Mouse (Mus musculus) embryonic facial prominence, embryonic 15.5 days (tissue): Measurements from ENCODE around the gene Plxna4. TPM values are rescaled to one million over a fixed set of nuclear protein-coding genes. Genes with fewer than 3 reads are reported as not detected.

Source experiments
- ATAC-seq: fragments of 200-750 bp; cut with Nextera tagmentation; 2 replicates; pipeline ENCODE4 v1.8.0; 2017; ENCODE audit warnings: low read depth, moderate TSS enrichment; ENCODE audit not compliant: insufficient number of reproducible peaks, low FRiP score, low TSS enrichment
- H3K27ac ChIP-seq: fragments of 300-500 bp; sonication (generic); replicated peaks from 2 replicates; pipeline ENCODE4 v1.5.1; 2015; ENCODE audit warnings: mild to moderate bottlenecking, inconsistent platforms
- H3K27me3 ChIP-seq: fragments of 300-500 bp; sonication (generic); 2 replicates; pipeline ENCODE4 v1.6.1; 2015; ENCODE audit warnings: inconsistent platforms
- H3K36me3 ChIP-seq: fragments of 300-500 bp; sonication (generic); 2 replicates; pipeline ENCODE4 v1.6.1; 2015; ENCODE audit warnings: mild to moderate bottlenecking, inconsistent platforms
- H3K4me1 ChIP-seq: fragments of 300-500 bp; sonication (generic); 2 replicates; pipeline ENCODE4 v1.6.1; 2015; ENCODE audit warnings: inconsistent platforms
- H3K4me2 ChIP-seq: fragments of 300-500 bp; sonication (generic); replicated peaks from 2 replicates; pipeline ENCODE4 v1.6.1; 2015; ENCODE audit warnings: mild to moderate bottlenecking, inconsistent platforms
- H3K4me3 ChIP-seq: fragments of 300-500 bp; sonication (generic); replicated peaks from 2 replicates; pipeline ENCODE4 v1.5.1; 2015; ENCODE audit warnings: mild to moderate bottlenecking, inconsistent platforms
- H3K9ac ChIP-seq: fragments of 300-500 bp; sonication (generic); 2 replicates; pipeline ENCODE4 v1.6.1; 2015; ENCODE audit warnings: inconsistent platforms
- H3K9me3 ChIP-seq: fragments of 300-500 bp; sonication (generic); replicated peaks from 2 replicates; pipeline ENCODE4 v1.6.1; 2016; ENCODE audit warnings: inconsistent platforms
- WGBS: fragments of 180-500 bp; shearing (Covaris S2); methylation state at CpG from one replicate; pipeline ENCODE4 v1.1.7; 2015; 5-methylcytosine and 5-hydroxymethylcytosine counted together
- polyA plus RNA-seq: library from polyadenylated mRNA; unstranded; fragments of >200 nt; fragmentation: Nextera tagmentation; extraction: Ambion mirVana; gene quantifications from 2 replicates; pipeline ENCODE4 v1.2.1, GENCODE M21; 2015

Gene Plxna4
- polyA plus RNA-seq, 1 experiment from 2014 or later: 2.6 TPM

GRCm38 (mm10) chr6:32346015-32346414 lies 242.0 kb downstream of the Plxna4 start:
- Histone ChIP-seq H3K4me1 (no peaks in the 10 kb centered on the region), H3K27ac (no peak overlapping the region), H3K9ac (no peak overlapping the region), H3K27me3 (no peaks in the 10 kb centered on the region), H3K36me3 (no peaks in the 10 kb centered on the region), H3K4me3 (no peak overlapping the region), H3K4me2 (no peak overlapping the region), H3K9me3 (no peaks in the 10 kb centered on the region)
- WGBS: 69% methylated on average over 2 of the region's 2 CpGs
- ATAC-seq: no peak

- no peaks in the 10 kb centered on the region for H3K27me3 ChIP-seq
- no peaks in the 10 kb centered on the region for H3K36me3 ChIP-seq
- 0 out of 2 replicates have a peak, but pooled peaks cover 10% of the 10 kb centered on the region for H3K4me1 ChIP-seq
- WGBS: 81% methylated on average over 8 of the region's 8 CpGs
- H3K4me2 ChIP-seq: no peak overlapping the region
- H3K9me3 ChIP-seq: no peaks in the 10 kb centered on the region
- no peak overlapping the region for H3K4me3 ChIP-seq
- H3K27ac ChIP-seq: no peak overlapping the region
- no peak overlapping the region for H3K9ac ChIP-seq
- ATAC-seq: no peak
These were observed 245.3 kb downstream of the Plxna4 start for GRCm38 (mm10) chr6:32342727-32343126.

GRCm38 (mm10) chr6:32342272-32342671 lies 245.7 kb downstream of the Plxna4 start:
- H3K27me3 ChIP-seq: no peaks in the 10 kb centered on the region
- 78% methylated on average over 6 of the region's 6 CpGs for WGBS
- 0 out of 2 replicates have a peak, but pooled peaks cover 10% of the 10 kb centered on the region for H3K4me1 ChIP-seq
- no peak overlapping the region for H3K27ac ChIP-seq
- no peak overlapping the region for H3K4me2 ChIP-seq
- ATAC-seq: no peak
- no peaks in the 10 kb centered on the region for H3K36me3 ChIP-seq
- no peaks in the 10 kb centered on the region for H3K9me3 ChIP-seq
- H3K4me3 ChIP-seq: no peak overlapping the region
- H3K9ac ChIP-seq: no peak overlapping the region

- Histone ChIP-seq H3K9me3 (no peaks in the 10 kb centered on the region), H3K4me1 (0 out of 2 replicates have a peak, but pooled peaks cover 10% of the 10 kb centered on the region), H3K9ac (no peak overlapping the region), H3K36me3 (no peaks in the 10 kb centered on the region), H3K4me3 (no peak overlapping the region), H3K4me2 (no peak overlapping the region), H3K27ac (no peak overlapping the region), H3K27me3 (no peaks in the 10 kb centered on the region)
- 32% methylated on average over 8 of the region's 8 CpGs for WGBS
- ATAC-seq: no peak
These were observed 249.5 kb downstream of the Plxna4 start for GRCm38 (mm10) chr6:32338416-32338943.

- H3K36me3 ChIP-seq: no peaks in the 10 kb centered on the region
- H3K27ac ChIP-seq: no peak overlapping the region
- 0 out of 2 replicates have a peak, but pooled peaks cover 3% of the 10 kb centered on the region for H3K27me3 ChIP-seq
- no peak overlapping the region for H3K4me3 ChIP-seq
- no peak overlapping the region for H3K9ac ChIP-seq
- ATAC-seq: no peak
- H3K4me2 ChIP-seq: no peak overlapping the region
- peaks cover 12% of the 10 kb centered on the region for H3K4me1 ChIP-seq
- H3K9me3 ChIP-seq: no peaks in the 10 kb centered on the region
These were observed 256.7 kb downstream of the Plxna4 start for GRCm38 (mm10) chr6:32331281-32331680.

- 64% methylated on average over 9 of the region's 9 CpGs for WGBS
- ATAC-seq: no peak
- H3K27me3 ChIP-seq: 0 out of 2 replicates have a peak, but pooled peaks cover 3% of the 10 kb centered on the region
- no peak overlapping the region for H3K4me3 ChIP-seq
- H3K9me3 ChIP-seq: no peaks in the 10 kb centered on the region
- no peak overlapping the region for H3K27ac ChIP-seq
- H3K4me2 ChIP-seq: no peak overlapping the region
- H3K36me3 ChIP-seq: no peaks in the 10 kb centered on the region
- peaks cover 12% of the 10 kb centered on the region for H3K4me1 ChIP-seq
- H3K9ac ChIP-seq: no peak overlapping the region
These were observed 257.8 kb downstream of the Plxna4 start for GRCm38 (mm10) chr6:32330034-32330795.

GRCm38 (mm10) chr6:32328028-32328427 lies 260.0 kb downstream of the Plxna4 start:
- Histone ChIP-seq H3K4me1 (peaks cover 12% of the 10 kb centered on the region), H3K4me2 (no peak overlapping the region), H3K27ac (no peak overlapping the region), H3K9ac (no peak overlapping the region), H3K4me3 (no peak overlapping the region), H3K9me3 (no peaks in the 10 kb centered on the region), H3K27me3 (0 out of 2 replicates have a peak, but pooled peaks cover 3% of the 10 kb centered on the region), H3K36me3 (no peaks in the 10 kb centered on the region)
- peak; percentile 48; the same call in 1 of the 2 replicates for ATAC-seq
- under 1% methylated on average over 8 of the region's 8 CpGs for WGBS

GRCm38 (mm10) chr6:32327173-32327572 lies 260.8 kb downstream of the Plxna4 start:
- Histone ChIP-seq H3K4me1 (peaks cover 12% of the 10 kb centered on the region), H3K27me3 (0 out of 2 replicates have a peak, but pooled peaks cover 3% of the 10 kb centered on the region), H3K4me2 (no peak overlapping the region), H3K9me3 (no peaks in the 10 kb centered on the region), H3K27ac (no peak overlapping the region), H3K36me3 (no peaks in the 10 kb centered on the region), H3K4me3 (no peak overlapping the region), H3K9ac (no peak overlapping the region)
- ATAC-seq: no peak; the same call in 1 of the 2 replicates
- WGBS: 14% methylated on average over 5 of the region's 5 CpGs

GRCm38 (mm10) chr6:32326406-32326805 lies 261.6 kb downstream of the Plxna4 start:
- no peak for ATAC-seq
- H3K27ac ChIP-seq: no peak overlapping the region
- H3K4me3 ChIP-seq: no peak overlapping the region
- H3K4me2 ChIP-seq: no peak overlapping the region
- H3K36me3 ChIP-seq: no peaks in the 10 kb centered on the region
- H3K9me3 ChIP-seq: no peaks in the 10 kb centered on the region
- peaks cover 12% of the 10 kb centered on the region for H3K4me1 ChIP-seq
- no peak overlapping the region for H3K9ac ChIP-seq
- H3K27me3 ChIP-seq: 0 out of 2 replicates have a peak, but pooled peaks cover 3% of the 10 kb centered on the region
- 93% methylated on average over 5 of the region's 5 CpGs for WGBS

- ATAC-seq: no peak
- WGBS: 84% methylated on average over 7 of the region's 7 CpGs
These were observed 262.1 kb downstream of the Plxna4 start for GRCm38 (mm10) chr6:32325851-32326250.

GRCm38 (mm10) chr6:32321187-32321586 lies 266.8 kb downstream of the Plxna4 start:
- Histone ChIP-seq H3K36me3 (no peaks in the 10 kb centered on the region), H3K27ac (no peak overlapping the region), H3K4me3 (no peak overlapping the region), H3K4me2 (no peak overlapping the region), H3K9ac (no peak overlapping the region), H3K27me3 (no peaks in the 10 kb centered on the region), H3K9me3 (no peaks in the 10 kb centered on the region), H3K4me1 (no peaks in the 10 kb centered on the region)
- ATAC-seq: no peak
- 27% methylated on average over 3 of the region's 3 CpGs for WGBS

More at GRCm38 (mm10) chr6:32325851-32326250, 262.1 kb downstream of the Plxna4 start:
- H3K9ac ChIP-seq: no peak overlapping the region
- 0 out of 2 replicates have a peak, but pooled peaks cover 3% of the 10 kb centered on the region for H3K27me3 ChIP-seq
- H3K27ac ChIP-seq: no peak overlapping the region
- H3K36me3 ChIP-seq: no peaks in the 10 kb centered on the region
- peaks cover 12% of the 10 kb centered on the region for H3K4me1 ChIP-seq
- H3K4me3 ChIP-seq: no peak overlapping the region
- H3K9me3 ChIP-seq: no peaks in the 10 kb centered on the region
- H3K4me2 ChIP-seq: no peak overlapping the region
